Mouse (Mus musculus): ENCODE measurements around the gene Ugt1a6a.

Gene Ugt1a6a

GRCm38 (mm10) chr1:88228121-88228520, 93.5 kb downstream of the Ugt1a6a start:
- no peak for DNase-seq (ENCODE audit: low read depth, low spot score)

- no peak for DNase-seq (ENCODE audit: low read depth, low spot score)
Measured at GRCm38 (mm10) chr1:88229566-88229965, 95.0 kb downstream of the Ugt1a6a start.

GRCm38 (mm10) chr1:88229986-88230385, 95.4 kb downstream of the Ugt1a6a start:
- DNase-seq (ENCODE audit: low read depth, low spot score) = no peak

GRCm38 (mm10) chr1:88230421-88230820, 95.8 kb downstream of the Ugt1a6a start:
- DNase-seq (ENCODE audit: low read depth, low spot score) = no peak

- no peak for DNase-seq (ENCODE audit: low read depth, low spot score)
Measured at GRCm38 (mm10) chr1:88230981-88231802, 96.6 kb downstream of the Ugt1a6a start.

- no peak for DNase-seq (ENCODE audit: low read depth, low spot score)
Measured at GRCm38 (mm10) chr1:88231803-88232499, 97.3 kb downstream of the Ugt1a6a start.

GRCm38 (mm10) chr1:88232664-88233380, 98.2 kb downstream of the Ugt1a6a start:
- no peak for DNase-seq (ENCODE audit: low read depth, low spot score)

GRCm38 (mm10) chr1:88233421-88234247, 99.0 kb downstream of the Ugt1a6a start:
- DNase-seq (ENCODE audit: low read depth, low spot score) = no peak

- DNase-seq (ENCODE audit: low read depth, low spot score) = no peak
Measured at GRCm38 (mm10) chr1:88234248-88234610, 99.6 kb downstream of the Ugt1a6a start.

- DNase-seq (ENCODE audit: low read depth, low spot score) = no peak
Measured at GRCm38 (mm10) chr1:88234646-88235045, 100.0 kb downstream of the Ugt1a6a start.

- DNase-seq (ENCODE audit: low read depth, low spot score) = no peak
Measured at GRCm38 (mm10) chr1:88235046-88235893, 100.7 kb downstream of the Ugt1a6a start.

GRCm38 (mm10) chr1:88235894-88236415, 101.3 kb downstream of the Ugt1a6a start:
- DNase-seq (ENCODE audit: low read depth, low spot score) = no peak

- DNase-seq (ENCODE audit: low read depth, low spot score) = no peak
Measured at GRCm38 (mm10) chr1:88237311-88237710, 102.7 kb downstream of the Ugt1a6a start.

GRCm38 (mm10) chr1:88238771-88239170, 104.2 kb downstream of the Ugt1a6a start:
- no peak for DNase-seq (ENCODE audit: low read depth, low spot score)

GRCm38 (mm10) chr1:88240072-88240471, 105.5 kb downstream of the Ugt1a6a start:
- no peak for DNase-seq (ENCODE audit: low read depth, low spot score)

GRCm38 (mm10) chr1:88240579-88240978, 106.0 kb downstream of the Ugt1a6a start:
- no peak for DNase-seq (ENCODE audit: low read depth, low spot score)

GRCm38 (mm10) chr1:88243861-88244260, 109.3 kb downstream of the Ugt1a6a start:
- DNase-seq (ENCODE audit: low read depth, low spot score) = no peak

GRCm38 (mm10) chr1:88245881-88246280, 111.3 kb downstream of the Ugt1a6a start:
- no peak for DNase-seq (ENCODE audit: low read depth, low spot score)

GRCm38 (mm10) chr1:88246386-88246785, 111.8 kb downstream of the Ugt1a6a start:
- no peak for DNase-seq (ENCODE audit: low read depth, low spot score)

GRCm38 (mm10) chr1:88247660-88248059, 113.1 kb downstream of the Ugt1a6a start:
- DNase-seq (ENCODE audit: low read depth, low spot score) = no peak
